Mouse (Mus musculus): ENCODE results near the gene Ephb1. TPM values are rescaled to one million over a fixed set of nuclear protein-coding genes. Genes with fewer than 3 reads are reported as not detected.

Gene Ephb1
- total and polyA plus RNA-seq, 3 experiments: not detected

GRCm38 (mm10) chr9:101940182-101940581, 414.3 kb downstream of the Ephb1 start:
- Histone ChIP-seq H3K9me3 (replicated peaks; ENCODE audit: low read length) (peaks cover 99% of the 10 kb centered on the region), H3K27me3 (replicated peaks) (no peaks in the 10 kb centered on the region), H3K4me3 (replicated peaks in 1 of 3; ENCODE audit: low read depth in 2 of 3, low read length in 2 of 3, poor library complexity in 1 of 3) (no peak overlapping the region), H3K27ac (ENCODE audit: insufficient read depth, low read depth) (no peak overlapping the region), H3K4me1 (ENCODE audit: control insufficient read depth in 1 of 2, insufficient read depth in 2 of 2) (no peaks in the 10 kb centered on the region), H3K36me3 (replicated peaks in 1 of 2; ENCODE audit: control insufficient read depth in 1 of 2, insufficient read depth in 1 of 2, low read length in 1 of 2) (no peaks in the 10 kb centered on the region), H3K79me2 (replicated peaks; ENCODE audit: control insufficient read depth, extremely low read depth, insufficient read depth, poor library complexity, severe bottlenecking) (no peaks in the 10 kb centered on the region), H3K4me2 (ENCODE audit: insufficient read depth, low read depth, poor library complexity, severe bottlenecking) (no peak overlapping the region), H3K9ac (ENCODE audit: insufficient read depth, low read depth) (no peak overlapping the region)
- no peak for DNase-seq (ENCODE audit: extremely low read depth)
- dilution Hi-C loops (cut with MboI; ENCODE audit: extremely low pct_ligation_motif_present, extremely low pct_unique_long_range_greater_than_20kb, low sequenced_read_pairs) (no loop called here), in situ Hi-C loops (cut with MboI; ENCODE audit: low pct_ligation_motif_present, low pct_unique_long_range_greater_than_20kb, low sequenced_read_pairs) (no loop called here)
- TF ChIP-seq EP300 (IDR thresholded peaks at IDR 0.05; ENCODE audit: low read length) (no peak), USF2 (conservative IDR thresholded peaks at IDR 0.05; ENCODE audit: low read depth, low read length) (no peak)

GRCm38 (mm10) chr9:101939006-101939405, 415.5 kb downstream of the Ephb1 start:
- Histone ChIP-seq H3K79me2 (replicated peaks; ENCODE audit: control insufficient read depth, extremely low read depth, insufficient read depth, poor library complexity, severe bottlenecking) (no peaks in the 10 kb centered on the region), H3K4me2 (ENCODE audit: insufficient read depth, low read depth, poor library complexity, severe bottlenecking) (no peak overlapping the region), H3K9me3 (replicated peaks; ENCODE audit: low read length) (peaks cover 99% of the 10 kb centered on the region), H3K27ac (ENCODE audit: insufficient read depth, low read depth) (no peak overlapping the region), H3K4me1 (ENCODE audit: control insufficient read depth in 1 of 2, insufficient read depth in 2 of 2) (no peaks in the 10 kb centered on the region), H3K4me3 (replicated peaks in 1 of 3; ENCODE audit: low read depth in 2 of 3, low read length in 2 of 3, poor library complexity in 1 of 3) (no peak overlapping the region), H3K27me3 (replicated peaks) (no peaks in the 10 kb centered on the region), H3K36me3 (replicated peaks in 1 of 2; ENCODE audit: control insufficient read depth in 1 of 2, insufficient read depth in 1 of 2, low read length in 1 of 2) (no peaks in the 10 kb centered on the region), H3K9ac (ENCODE audit: insufficient read depth, low read depth) (no peak overlapping the region)
- in situ Hi-C loops (cut with MboI; ENCODE audit: low pct_ligation_motif_present, low pct_unique_long_range_greater_than_20kb, low sequenced_read_pairs): no loop called here
- no peak for TF ChIP-seq SMC3 (IDR thresholded peaks at IDR 0.05; ENCODE audit: low read depth, low read length)
- TF ChIP-seq KAT2A (IDR thresholded peaks at IDR 0.05; ENCODE audit: insufficient replicate concordance, low read length): no peak
- no peak for TF ChIP-seq USF1 (IDR thresholded peaks at IDR 0.05; ENCODE audit: low read depth, low read length)
- TF ChIP-seq NELFE (IDR thresholded peaks at IDR 0.05; ENCODE audit: low read depth, low read length): no peak
- TF ChIP-seq CHD1 (IDR thresholded peaks at IDR 0.05; ENCODE audit: low read depth, low read length): no peak
- TF ChIP-seq ZMIZ1 (IDR thresholded peaks at IDR 0.05; ENCODE audit: low read depth, low read length): no peak
- TF ChIP-seq MAFK (IDR thresholded peaks at IDR 0.05; ENCODE audit: insufficient replicate concordance, low read length): no peak
- TF ChIP-seq PAX5 (IDR thresholded peaks at IDR 0.05; ENCODE audit: low read length): no peak
- TF ChIP-seq CTCF (conservative IDR thresholded peaks at IDR 0.05 in 1 of 2, IDR thresholded peaks at IDR 0.05 in 1 of 2; ENCODE audit: low read depth in 2 of 2, low read length in 2 of 2): no peak
- no peak for TF ChIP-seq E2F4 (IDR thresholded peaks at IDR 0.05; ENCODE audit: insufficient replicate concordance, low read depth, low read length)
- TF ChIP-seq ELF1 (IDR thresholded peaks at IDR 0.05; ENCODE audit: low read depth, low read length): no peak
- TF ChIP-seq UBTF (IDR thresholded peaks at IDR 0.05; ENCODE audit: low read depth, low read length): no peak
- no peak for TF ChIP-seq POLR2A (IDR thresholded peaks at IDR 0.05; ENCODE audit: low read depth, low read length)
- no peak for TF ChIP-seq POLR2AphosphoS2 (IDR thresholded peaks at IDR 0.05; ENCODE audit: low read depth, low read length)
- TF ChIP-seq EP300 (IDR thresholded peaks at IDR 0.05; ENCODE audit: low read length): no peak
- TF ChIP-seq RAD21 (IDR thresholded peaks at IDR 0.05; ENCODE audit: low read depth, low read length): no peak
- TF ChIP-seq CHD2 (IDR thresholded peaks at IDR 0.05; ENCODE audit: low read length): no peak
- TF ChIP-seq HCFC1 (IDR thresholded peaks at IDR 0.05; ENCODE audit: low read depth, low read length): no peak
- no peak for TF ChIP-seq MAX (IDR thresholded peaks at IDR 0.05; ENCODE audit: low read length)
- no peak for DNase-seq (ENCODE audit: extremely low read depth)
- dilution Hi-C loops (cut with MboI; ENCODE audit: extremely low pct_ligation_motif_present, extremely low pct_unique_long_range_greater_than_20kb, low sequenced_read_pairs): no loop called here

Measured in CH12.LX (cell line).